Mouse (Mus musculus): ENCODE data around the gene Adamts14. TPM values are rescaled to one million over a fixed set of nuclear protein-coding genes. Genes with fewer than 3 reads are reported as not detected.
A peak's percentile ranks its signal among the peaks of the same experiment; 100 is the strongest.

The Adamts14 gene
- polyA plus RNA-seq, 1 experiment, result 3.3 TPM

DNA sequence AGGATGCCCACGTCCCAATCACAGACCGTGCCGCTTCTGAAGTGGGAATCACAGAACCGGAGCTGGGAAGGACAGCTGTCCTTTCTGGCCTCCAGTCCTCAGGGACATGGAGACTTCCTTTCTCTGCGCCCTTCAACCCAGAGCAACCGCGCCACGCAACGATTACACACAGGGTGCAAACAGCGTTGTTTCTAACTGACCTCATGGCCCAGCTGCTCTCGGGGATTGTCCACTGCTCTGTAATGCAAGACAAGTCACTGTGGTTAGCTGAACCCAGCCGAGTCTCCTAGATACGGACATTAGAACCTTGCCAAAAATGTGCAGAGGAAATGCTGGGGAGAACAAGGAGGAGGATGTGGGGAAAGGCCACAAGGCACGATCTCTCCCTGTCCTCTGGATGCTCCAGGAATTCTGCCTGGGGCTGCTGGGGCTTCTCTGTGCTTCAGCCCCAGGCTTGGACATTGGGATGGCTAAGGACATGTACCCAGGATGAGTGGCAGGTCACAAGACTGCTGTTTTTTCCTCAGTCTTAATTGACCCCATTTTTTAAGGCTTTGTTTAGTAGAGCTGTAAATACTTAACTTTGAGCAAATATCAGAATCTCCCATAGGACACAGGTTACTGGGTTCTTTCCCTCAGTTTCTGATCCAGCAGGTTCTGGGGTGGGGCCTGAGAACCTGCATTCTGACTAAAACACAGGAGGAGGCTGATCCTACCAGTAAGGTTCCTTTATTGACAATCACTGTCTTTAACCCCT, 4.9 kb upstream of the Adamts14 start:
- DNase-seq, result no peak
- no peak overlapping the region for H3K4me3 ChIP-seq (ENCODE audit: control insufficient read depth, insufficient read depth, low read length)
- H3K27ac ChIP-seq (ENCODE audit: control insufficient read depth, insufficient read depth, low read length), result no peak overlapping the region
- no peaks in the 10 kb centered on the region for H3K36me3 ChIP-seq (ENCODE audit: control insufficient read depth, insufficient read depth, low read length)
- WGBS, result 43% methylated on average over 14 of the region's 14 CpGs
- H3K27me3 ChIP-seq (ENCODE audit: control insufficient read depth, insufficient read depth, low read length), result peaks cover 3% of the 10 kb centered on the region; the same call in 1 of the 2 replicates
- H3K4me1 ChIP-seq (replicated peaks; ENCODE audit: control insufficient read depth, insufficient read depth, low read length), result peaks cover 6% of the 10 kb centered on the region; the same call in 1 of the 2 replicates
- TF ChIP-seq CTCF (IDR thresholded peaks at IDR 0.05; ENCODE audit: borderline replicate concordance, control insufficient read depth, extremely low read depth, insufficient read depth, low read length, poor library complexity), result no peak
- TF ChIP-seq POLR2A (IDR thresholded peaks at IDR 0.05; ENCODE audit: control insufficient read depth, extremely low read depth, insufficient read depth, low read length, poor library complexity), result no peak

DNA sequence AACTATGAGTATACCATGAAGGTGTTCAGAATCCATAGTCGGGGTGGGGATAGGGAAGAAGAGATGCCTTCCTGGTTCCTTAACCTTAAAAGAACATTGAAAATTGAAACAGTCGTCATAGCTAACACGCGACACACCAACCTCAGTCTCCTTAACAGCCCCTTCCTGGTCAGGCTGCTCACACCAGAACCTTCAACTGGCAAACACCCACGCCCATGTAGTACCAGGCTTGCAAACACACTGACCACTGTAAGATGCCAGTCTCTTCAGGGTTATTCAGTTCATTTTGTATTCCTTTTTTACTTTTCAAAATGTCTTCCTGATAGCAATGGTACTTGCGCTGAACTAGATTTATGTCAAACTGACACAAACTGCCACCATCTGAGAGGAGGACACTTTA, 3.8 kb upstream of the Adamts14 start:
- H3K4me3 ChIP-seq (ENCODE audit: control insufficient read depth, insufficient read depth, low read length), result no peak overlapping the region
- H3K36me3 ChIP-seq (ENCODE audit: control insufficient read depth, insufficient read depth, low read length), result no peaks in the 10 kb centered on the region
- 93% methylated on average over 6 of the region's 6 CpGs for WGBS
- no peak overlapping the region for H3K27ac ChIP-seq (ENCODE audit: control insufficient read depth, insufficient read depth, low read length)
- peaks cover 11% of the 10 kb centered on the region; the same call in 1 of the 2 replicates for H3K4me1 ChIP-seq (replicated peaks; ENCODE audit: control insufficient read depth, insufficient read depth, low read length)
- no peak for DNase-seq
- peaks cover 3% of the 10 kb centered on the region; the same call in 1 of the 2 replicates for H3K27me3 ChIP-seq (ENCODE audit: control insufficient read depth, insufficient read depth, low read length)
- TF ChIP-seq POLR2A (IDR thresholded peaks at IDR 0.05; ENCODE audit: control insufficient read depth, extremely low read depth, insufficient read depth, low read length, poor library complexity), result no peak
- no peak for TF ChIP-seq CTCF (IDR thresholded peaks at IDR 0.05; ENCODE audit: borderline replicate concordance, control insufficient read depth, extremely low read depth, insufficient read depth, low read length, poor library complexity)

- TF ChIP-seq POLR2A (IDR thresholded peaks at IDR 0.05; ENCODE audit: control insufficient read depth, extremely low read depth, insufficient read depth, low read length, poor library complexity), result no peak
- TF ChIP-seq CTCF (IDR thresholded peaks at IDR 0.05; ENCODE audit: borderline replicate concordance, control insufficient read depth, extremely low read depth, insufficient read depth, low read length, poor library complexity), result peak; percentile 52; the same call in 1 of the 2 replicates
- Histone ChIP-seq H3K4me1 (replicated peaks; ENCODE audit: control insufficient read depth, insufficient read depth, low read length) (peaks cover 11% of the 10 kb centered on the region; the same call in 1 of the 2 replicates), H3K27ac (ENCODE audit: control insufficient read depth, insufficient read depth, low read length) (no peak overlapping the region), H3K36me3 (ENCODE audit: control insufficient read depth, insufficient read depth, low read length) (no peaks in the 10 kb centered on the region), H3K27me3 (ENCODE audit: control insufficient read depth, insufficient read depth, low read length) (peaks cover 3% of the 10 kb centered on the region; the same call in 1 of the 2 replicates), H3K4me3 (ENCODE audit: control insufficient read depth, insufficient read depth, low read length) (no peak overlapping the region)
- peak; percentile 31 for DNase-seq
- 2% methylated on average over 5 of the region's 5 CpGs for WGBS
These were observed 2.5 kb upstream of the Adamts14 start for GRCm38 (mm10) chr10:61275669-61276110.

GRCm38 (mm10) chr10:61274532-61274931, 1.3 kb upstream of the Adamts14 start:
- DNase-seq, result no peak
- 74% methylated on average over 2 of the region's 2 CpGs for WGBS
- Histone ChIP-seq H3K27me3 (ENCODE audit: control insufficient read depth, insufficient read depth, low read length) (peaks cover 3% of the 10 kb centered on the region; the same call in 1 of the 2 replicates), H3K4me3 (ENCODE audit: control insufficient read depth, insufficient read depth, low read length) (no peak overlapping the region), H3K27ac (ENCODE audit: control insufficient read depth, insufficient read depth, low read length) (no peak overlapping the region), H3K4me1 (replicated peaks; ENCODE audit: control insufficient read depth, insufficient read depth, low read length) (peaks cover 11% of the 10 kb centered on the region; the same call in 1 of the 2 replicates), H3K36me3 (ENCODE audit: control insufficient read depth, insufficient read depth, low read length) (no peaks in the 10 kb centered on the region)
- TF ChIP-seq CTCF (IDR thresholded peaks at IDR 0.05; ENCODE audit: borderline replicate concordance, control insufficient read depth, extremely low read depth, insufficient read depth, low read length, poor library complexity) (no peak), POLR2A (IDR thresholded peaks at IDR 0.05; ENCODE audit: control insufficient read depth, extremely low read depth, insufficient read depth, low read length, poor library complexity) (no peak)

DNA sequence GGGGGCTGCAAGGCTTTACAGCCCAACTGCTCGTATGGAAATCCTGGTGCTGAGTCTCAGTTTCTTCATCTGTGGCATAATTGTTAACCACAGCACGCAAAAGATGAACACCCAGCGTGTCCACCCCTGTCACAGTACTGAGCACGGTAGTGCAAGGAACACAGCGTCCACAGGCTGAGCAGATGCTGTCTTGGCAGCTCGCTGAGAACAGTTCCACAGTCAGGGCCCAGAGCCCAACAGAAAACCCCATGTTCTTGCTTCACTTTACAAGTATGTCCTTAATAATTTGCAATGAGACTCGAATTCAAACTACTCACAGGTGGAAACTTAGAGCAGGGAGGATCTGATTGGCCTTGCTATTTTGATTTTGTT, 592 bp upstream of the Adamts14 start:
- Histone ChIP-seq H3K4me1 (replicated peaks; ENCODE audit: control insufficient read depth, insufficient read depth, low read length) (peaks cover 11% of the 10 kb centered on the region; the same call in 1 of the 2 replicates), H3K4me3 (ENCODE audit: control insufficient read depth, insufficient read depth, low read length) (no peak overlapping the region), H3K27ac (ENCODE audit: control insufficient read depth, insufficient read depth, low read length) (no peak overlapping the region), H3K36me3 (ENCODE audit: control insufficient read depth, insufficient read depth, low read length) (no peaks in the 10 kb centered on the region), H3K27me3 (ENCODE audit: control insufficient read depth, insufficient read depth, low read length) (peaks cover 3% of the 10 kb centered on the region; the same call in 1 of the 2 replicates)
- 51% methylated on average over 7 of the region's 7 CpGs for WGBS
- no peak for TF ChIP-seq POLR2A (IDR thresholded peaks at IDR 0.05; ENCODE audit: control insufficient read depth, extremely low read depth, insufficient read depth, low read length, poor library complexity)
- DNase-seq, result no peak

DNA sequence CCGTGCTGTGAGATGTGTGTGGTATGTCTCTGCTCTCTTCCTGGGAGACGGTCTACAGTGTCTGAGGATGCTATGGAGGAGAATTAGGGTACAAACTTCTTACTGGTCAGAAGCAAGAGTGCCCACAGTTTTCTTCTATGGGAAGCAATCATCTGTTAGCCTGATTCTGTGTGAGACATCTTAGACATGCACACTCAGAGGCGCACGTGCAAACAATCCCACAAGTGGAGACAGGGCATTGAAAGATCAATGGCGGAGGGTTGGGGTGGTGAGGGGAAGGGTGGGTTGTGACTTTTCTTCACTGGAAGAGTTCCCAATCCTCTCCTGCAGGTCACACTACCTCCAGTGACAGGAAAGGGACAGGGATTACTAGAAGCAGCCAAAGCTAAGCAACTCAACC, 607 bp downstream of the Adamts14 start:
- WGBS, result 70% methylated on average over 5 of the region's 5 CpGs
- H3K27ac ChIP-seq (ENCODE audit: control insufficient read depth, insufficient read depth, low read length), result no peak overlapping the region
- H3K27me3 ChIP-seq (ENCODE audit: control insufficient read depth, insufficient read depth, low read length), result peaks cover 3% of the 10 kb centered on the region; the same call in 1 of the 2 replicates
- H3K36me3 ChIP-seq (ENCODE audit: control insufficient read depth, insufficient read depth, low read length), result no peaks in the 10 kb centered on the region
- H3K4me3 ChIP-seq (ENCODE audit: control insufficient read depth, insufficient read depth, low read length), result peak overlapping the region; percentile 25; the same call in 1 of the 2 replicates
- DNase-seq, result no peak
- peaks cover 11% of the 10 kb centered on the region; the same call in 1 of the 2 replicates for H3K4me1 ChIP-seq (replicated peaks; ENCODE audit: control insufficient read depth, insufficient read depth, low read length)
- TF ChIP-seq CTCF (IDR thresholded peaks at IDR 0.05; ENCODE audit: borderline replicate concordance, control insufficient read depth, extremely low read depth, insufficient read depth, low read length, poor library complexity), result no peak
- TF ChIP-seq POLR2A (IDR thresholded peaks at IDR 0.05; ENCODE audit: control insufficient read depth, extremely low read depth, insufficient read depth, low read length, poor library complexity), result no peak

Measured in thymus, adult 2 months (tissue).